Mouse (Mus musculus): Measurements from ENCODE around the gene Ppp1r15a. TPM values are rescaled to one million over a fixed set of nuclear protein-coding genes. Genes with fewer than 3 reads are reported as not detected.
"Not testable (repeated sequence)": the region's sequence is repeated elsewhere in the genome, so short reads cannot be mapped to it uniquely, and the experiment has no call there.

Ppp1r15a gene
- total RNA-seq, 2 experiments from 2014 or later: 22.0 to 22.2 TPM

GRCm38 (mm10) chr7:45488293-45489204, 37.5 kb downstream of the Ppp1r15a start, which contains the start of gene Dhdh:
Gene Dhdh (minus strand): TSS chr7:45488805.
- DNase-seq (ENCODE audit: low spot score in 2 of 2): peak; percentile 35 to 38
- intact Hi-C loops (cut with DNase I): no loop called here

GRCm38 (mm10) chr7:45487861-45488292, 38.2 kb downstream of the Ppp1r15a start:
- intact Hi-C loops (cut with DNase I): no loop called here

GRCm38 (mm10) chr7:45486761-45487415, 39.2 kb downstream of the Ppp1r15a start, which contains the start of gene Gm45808:
Gene Gm45808 (minus strand): TSS chr7:45486811.
- intact Hi-C loops (cut with DNase I): no loop called here
- DNase-seq (ENCODE audit: low spot score in 2 of 2): no peak

More at GRCm38 (mm10) chr7:45487861-45488292, 38.2 kb downstream of the Ppp1r15a start:
- no peak for DNase-seq (ENCODE audit: low spot score in 2 of 2)

GRCm38 (mm10) chr7:45486158-45486557, 39.9 kb downstream of the Ppp1r15a start:
- no peak for DNase-seq (ENCODE audit: low spot score in 2 of 2)
- intact Hi-C loops (cut with DNase I): no loop called here

- DNase-seq (ENCODE audit: low spot score in 2 of 2); intact Hi-C loops (cut with DNase I): not testable (repeated sequence)
These were observed 41.1 kb downstream of the Ppp1r15a start for GRCm38 (mm10) chr7:45484985-45485384.

- DNase-seq (ENCODE audit: low spot score in 2 of 2): no peak
- intact Hi-C loops (cut with DNase I): no loop called here
These were observed 43.9 kb downstream of the Ppp1r15a start for GRCm38 (mm10) chr7:45482166-45482565.

GRCm38 (mm10) chr7:45481374-45481927, 44.6 kb downstream of the Ppp1r15a start, which contains the start of gene Tulp2:
Gene Tulp2 (plus strand): TSS chr7:45481877.
- peak; percentile 58 to 79 for DNase-seq (ENCODE audit: low spot score in 2 of 2)
- intact Hi-C loops (cut with DNase I): no loop called here

- intact Hi-C loops (cut with DNase I); DNase-seq (ENCODE audit: low spot score in 2 of 2): not testable (repeated sequence)
These were observed 45.8 kb downstream of the Ppp1r15a start for GRCm38 (mm10) chr7:45480310-45480709.

GRCm38 (mm10) chr7:45478774-45479173, 47.3 kb downstream of the Ppp1r15a start:
- intact Hi-C loops (cut with DNase I): loop anchor here (5.0 kb wide), 1 partner anchor 44 kb away; no protein-coding TSS in a partner anchor
- DNase-seq (ENCODE audit: low spot score in 2 of 2): no peak

- DNase-seq (ENCODE audit: low spot score in 2 of 2): peak; percentile 64 to 79
- intact Hi-C loops (cut with DNase I): loop anchor here (2.0 to 5.0 kb wide), 2 partner anchors 45 to 84 kb away; no protein-coding TSS in a partner anchor
These were observed 49.1 kb downstream of the Ppp1r15a start for GRCm38 (mm10) chr7:45477003-45477402.

- DNase-seq (ENCODE audit: low spot score in 2 of 2): no peak
- intact Hi-C loops (cut with DNase I): loop anchor here (2.0 to 5.0 kb wide), 2 partner anchors 46 to 84 kb away; no protein-coding TSS in a partner anchor
These were observed 49.6 kb downstream of the Ppp1r15a start for GRCm38 (mm10) chr7:45476453-45476852.

- DNase-seq (ENCODE audit: low spot score in 2 of 2): peak in 1 of 2 experiments; percentile 31
- intact Hi-C loops (cut with DNase I): loop anchor here (5.0 kb wide), 1 partner anchor 47 kb away; no protein-coding TSS in a partner anchor
These were observed 50.6 kb downstream of the Ppp1r15a start for GRCm38 (mm10) chr7:45475291-45475969.

Other genes starting within 250 kb of the Ppp1r15a start
- gene Slc6a21, start 248.8 kb downstream of the Ppp1r15a start, total RNA-seq (2021): under 1 TPM in 1 of 2 experiments, not detected in 1; 0.23 TPM
- 10 to 100 TPM; 13.2 to 24.9 TPM for gene Trpm4, start 192.5 kb downstream of the Ppp1r15a start, total RNA-seq (2021)
- gene Hrc, start 191.0 kb downstream of the Ppp1r15a start, total RNA-seq (2021): under 1 TPM; 0.23 to 0.94 TPM
- gene Ppfia3, start 159.2 kb downstream of the Ppp1r15a start, total RNA-seq (2021): 100 to 1,000 TPM; 151 to 152 TPM
- 100 to 1,000 TPM; 170 to 176 TPM for gene Lin7b, start 155.7 kb downstream of the Ppp1r15a start, total RNA-seq (2021)
- gene Snrnp70, start 130.5 kb downstream of the Ppp1r15a start, total RNA-seq (2021): 100 to 1,000 TPM; 341 to 386 TPM
- gene Kcna7, start 120.6 kb downstream of the Ppp1r15a start, total RNA-seq (2021): not detected
- under 1 TPM in 1 of 2 experiments, not detected in 1; 0.16 TPM for gene Ntf5, start 112.6 kb downstream of the Ppp1r15a start, total RNA-seq (2021)
- gene Lhb, start 105.4 kb downstream of the Ppp1r15a start, total RNA-seq (2021): not detected
- 10 to 100 TPM; 15.7 to 16.5 TPM for gene Gys1, start 91.4 kb downstream of the Ppp1r15a start, total RNA-seq (2021)
- 10 to 100 TPM; 30.4 to 33.0 TPM for gene Ruvbl2, start 88.2 kb downstream of the Ppp1r15a start, total RNA-seq (2021)
- gene Ftl1, start 66.4 kb downstream of the Ppp1r15a start, total RNA-seq (2021): 100 to 1,000 TPM; 207 to 225 TPM
- 10 to 100 TPM; 67.0 to 69.8 TPM for gene Bax, start 59.4 kb downstream of the Ppp1r15a start, total RNA-seq (2021)
- not detected for gene Tulp2, start 44.4 kb downstream of the Ppp1r15a start, total RNA-seq (2021)
- under 1 TPM in 1 of 2 experiments, not detected in 1; 0.73 TPM for gene Gm45808, start 39.5 kb downstream of the Ppp1r15a start, total RNA-seq (2021)
- 1 to 10 TPM; 2.7 to 4.0 TPM for gene Dhdh, start 37.5 kb downstream of the Ppp1r15a start, total RNA-seq (2021)
- gene Nucb1, start 15.9 kb downstream of the Ppp1r15a start, total RNA-seq (2021): 100 to 1,000 TPM; 103 to 105 TPM
- 1 to 10 TPM; 1.2 to 2.7 TPM for gene Plekha4, start 62 bp upstream of the Ppp1r15a start, total RNA-seq (2021)
- under 1 TPM in 1 of 2 experiments, not detected in 1; 0.25 TPM for gene Hsd17b14, start 28.6 kb upstream of the Ppp1r15a start, total RNA-seq (2021)
- 10 to 100 TPM; 23.0 to 23.6 TPM for gene Bcat2, start 43.9 kb upstream of the Ppp1r15a start, total RNA-seq (2021)
- gene Fgf21, start 89.2 kb upstream of the Ppp1r15a start, total RNA-seq (2021): not detected
- gene Fut1, start 91.0 kb upstream of the Ppp1r15a start, total RNA-seq (2021): under 1 TPM in 1 of 2 experiments, not detected in 1; 0.21 TPM
- gene Izumo1, start 95.5 kb upstream of the Ppp1r15a start, total RNA-seq (2021): not detected
- 1 to 10 TPM; 8.1 to 8.2 TPM for gene Rasip1, start 101.2 kb upstream of the Ppp1r15a start, total RNA-seq (2021)
- gene Mamstr, start 113.7 kb upstream of the Ppp1r15a start, total RNA-seq (2021): 1 to 10 TPM; 2.4 to 3.6 TPM
- gene Fut2, start 140.1 kb upstream of the Ppp1r15a start, total RNA-seq (2021): under 1 TPM in 1 of 2 experiments, not detected in 1; 0.21 TPM
- gene Ntn5, start 157.8 kb upstream of the Ppp1r15a start, total RNA-seq (2021): 1 to 10 TPM; 3.4 to 3.5 TPM
- gene Sec1, start 168.1 kb upstream of the Ppp1r15a start, total RNA-seq (2021): under 1 TPM; 0.37 to 0.48 TPM
- 100 to 1,000 TPM; 184 to 223 TPM for gene Car11, start 173.6 kb upstream of the Ppp1r15a start, total RNA-seq (2021)
- 100 to 1,000 TPM in 1 of 2 experiments, 10 to 100 TPM in 1; 66.2 to 147 TPM for gene Dbp, start 178.8 kb upstream of the Ppp1r15a start, total RNA-seq (2021)
- 100 to 1,000 TPM; 315 to 323 TPM for gene Rpl18, start 189.2 kb upstream of the Ppp1r15a start, total RNA-seq (2021)
- gene Sphk2, start 191.7 kb upstream of the Ppp1r15a start, total RNA-seq (2021): 10 to 100 TPM; 29.7 to 29.8 TPM
- gene Fam83e, start 194.9 kb upstream of the Ppp1r15a start, total RNA-seq (2021): under 1 TPM; 0.11 to 0.23 TPM
- gene Spaca4, start 199.5 kb upstream of the Ppp1r15a start, total RNA-seq (2021): not detected